In the genomic region with DNA sequence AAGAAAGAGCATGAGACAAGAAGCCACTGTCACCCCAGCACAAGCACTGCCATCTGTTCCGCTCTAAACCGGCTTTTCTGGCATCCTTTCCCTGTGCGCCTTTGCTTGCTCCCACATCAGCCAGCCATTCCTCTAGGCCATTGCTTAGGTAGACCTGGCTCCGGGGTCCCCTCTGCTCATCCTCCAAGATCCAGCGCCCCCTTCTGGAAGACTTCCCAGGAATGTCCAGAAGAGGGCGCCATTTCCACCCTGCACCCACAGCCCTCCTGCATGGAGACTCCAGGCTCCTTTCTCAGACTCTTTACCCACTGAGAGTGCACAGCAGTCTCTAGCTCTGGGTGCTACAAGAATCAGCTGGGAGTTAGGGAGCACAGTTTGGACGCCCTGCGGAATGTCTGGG, we compare ENCODE assay signal across 11 mouse cellular contexts. TPM values are rescaled to one million over a fixed set of nuclear protein-coding genes. Genes with fewer than 3 reads are reported as not detected.
DNase-seq lines count a peak whose midpoint lies in the region; ATAC-seq lines count a peak whose summit lies in the region.
"Had no signal": no experiment of that assay in that cellular context is flagged by ENCODE, and none has a peak within 500 bp of the region (broad histone marks: within the 10 kb centered on the region; RNA-seq: fewer than 3 reads in every experiment).

No protein-coding gene starts in this region.

- no peaks in the 10 kb centered on the region for H3K27me3 ChIP-seq in limb, embryonic 11.5 days (ENCODE audit: control insufficient read depth, insufficient read depth, low read length)
- H3K27me3 ChIP-seq: stomach, embryonic 15.5 days had no signal

- no peak overlapping the region for H3K4me2 ChIP-seq in limb, embryonic 11.5 days (ENCODE audit: low read depth, severe bottlenecking)
- H3K4me2 ChIP-seq: stomach, embryonic 15.5 days had no signal

- intact Hi-C loops in heart, postnatal 10 days (cut with DNase I) = no loop called here

- WGBS in limb, embryonic 11.5 days = 63% methylated on average over 8 of the region's 8 CpGs

- ATAC-seq in common myeloid progenitor, adult 5-6 weeks (replicated peaks; ENCODE audit: low read depth, poor library complexity, severe bottlenecking) = peak; percentile 40
- no peak for ATAC-seq in limb, embryonic 11.5 days (ENCODE audit: insufficient number of reproducible peaks, low FRiP score, low TSS enrichment, low read depth)
- no peak for ATAC-seq in inflammation-experienced regulatory T-cells, adult 6 months

- no peaks in the 10 kb centered on the region for H3K36me3 ChIP-seq in limb, embryonic 11.5 days (ENCODE audit: control insufficient read depth, insufficient read depth, low read length)

- 0 out of 2 replicates have a peak, but pooled peaks cover 3% of the 10 kb centered on the region for H3K4me1 ChIP-seq in limb, embryonic 11.5 days (ENCODE audit: control insufficient read depth, insufficient read depth, low read length)

- no peaks in the 10 kb centered on the region for H3K9me3 ChIP-seq in limb, embryonic 11.5 days (ENCODE audit: control insufficient read depth, low read length)
- H3K9me3 ChIP-seq: stomach, embryonic 15.5 days had no signal

- H3K9ac ChIP-seq in limb, embryonic 11.5 days (ENCODE audit: low read length) = no peak overlapping the region
- H3K9ac ChIP-seq: stomach, embryonic 15.5 days had no signal

- H3K4me3 ChIP-seq in limb, embryonic 11.5 days (ENCODE audit: low read depth, low read length) = no peak overlapping the region
- H3K4me3 ChIP-seq: stomach, embryonic 15.5 days had no signal

- no peak overlapping the region for H3K27ac ChIP-seq in limb, embryonic 11.5 days (replicated peaks; ENCODE audit: low read depth, low read length)
- H3K27ac ChIP-seq: stomach, embryonic 15.5 days had no signal

- peak; percentile 28 to 64 for DNase-seq in heart, postnatal 10 days
- no peak for DNase-seq in heart, adult 18-20 months
- DNase-seq in A20 (ENCODE audit: low read depth, low spot score) = peak; percentile 63
- peak; percentile 53 for DNase-seq in Muller cell, postnatal 12 days (ENCODE audit: inconsistent ontology term)
- peak; percentile 66 for DNase-seq in limb, embryonic 11.5 days (ENCODE audit: low spot score)
- peak; percentile 47 for DNase-seq in right cerebral cortex, postnatal 25 days

RNA-seq across cellular contexts. Expression of a gene that starts 4.3 kb away (rescaled TPM):
- 10 to 100 TPM; 22.0 to 31.4 TPM for total RNA-seq in heart, postnatal 10 days (2021)
- total RNA-seq in heart, adult 18-20 months (2021) = 10 to 100 TPM; 24.7 to 31.4 TPM
- 15.1 and 17.1 TPM in 2 replicates for total RNA-seq in common myeloid progenitor, adult 5-6 weeks (2017)
- polyA plus RNA-seq in limb, embryonic 11.5 days (2014; fragmentation: Nextera tagmentation; extraction: Ambion mirVana) = 15.3 and 16.0 TPM in 2 replicates
- 10 to 100 TPM in 2 of 3 experiments, 1 to 10 TPM in 1; 9.3 to 33.3 (median 11.7) TPM for polyA plus RNA-seq in inflammation-experienced regulatory T-cells, adult 6 months (2017; shearing (Covaris generic))

RNA-seq across cellular contexts. Expression of a gene that starts 19.9 kb away (rescaled TPM):
- 10 to 100 TPM in 1 of 2 experiments, 1 to 10 TPM in 1; 7.8 to 19.8 TPM for total RNA-seq in heart, postnatal 10 days (2021)
- total RNA-seq in heart, adult 18-20 months (2021) = 10 to 100 TPM; 54.7 to 62.7 TPM
- not detected in 2 replicates for total RNA-seq in common myeloid progenitor, adult 5-6 weeks (2017)
- polyA plus RNA-seq in limb, embryonic 11.5 days (2014; fragmentation: Nextera tagmentation; extraction: Ambion mirVana) = 4.9 TPM in 2 replicates
- polyA plus RNA-seq in inflammation-experienced regulatory T-cells, adult 6 months (2017; shearing (Covaris generic)) = not detected

RNA-seq across cellular contexts. Expression of a gene that starts 23.9 kb away (rescaled TPM):
- total RNA-seq in heart, postnatal 10 days (2021) = not detected
- not detected for total RNA-seq in heart, adult 18-20 months (2021)
- total RNA-seq in common myeloid progenitor, adult 5-6 weeks (2017) = not detected in 2 replicates
- not detected in 2 replicates for polyA plus RNA-seq in limb, embryonic 11.5 days (2014; fragmentation: Nextera tagmentation; extraction: Ambion mirVana)
- polyA plus RNA-seq in inflammation-experienced regulatory T-cells, adult 6 months (2017; shearing (Covaris generic)) = not detected
- total RNA-seq: left cerebral cortex, postnatal 10 days had no signal
- polyA plus RNA-seq: embryonic facial prominence, embryonic 14.5 days; stomach, embryonic 15.5 days had no signal

RNA-seq across cellular contexts. Expression of a gene that starts 30.4 kb away (rescaled TPM):
- total RNA-seq in heart, postnatal 10 days (2021) = 10 to 100 TPM in 1 of 2 experiments, 1 to 10 TPM in 1; 9.7 to 10.0 TPM
- 10 to 100 TPM in 1 of 2 experiments, 1 to 10 TPM in 1; 7.8 to 10.7 TPM for total RNA-seq in heart, adult 18-20 months (2021)
- total RNA-seq in common myeloid progenitor, adult 5-6 weeks (2017) = 52.6 and 64.6 TPM in 2 replicates
- polyA plus RNA-seq in limb, embryonic 11.5 days (2014; fragmentation: Nextera tagmentation; extraction: Ambion mirVana) = 68.2 and 71.3 TPM in 2 replicates
- polyA plus RNA-seq in inflammation-experienced regulatory T-cells, adult 6 months (2017; shearing (Covaris generic)) = 10 to 100 TPM; 17.4 to 28.3 (median 22.6) TPM

RNA-seq across cellular contexts. Expression of a gene that starts 31.2 kb away (rescaled TPM):
- 10 to 100 TPM; 22.6 to 29.3 TPM for total RNA-seq in heart, postnatal 10 days (2021)
- 10 to 100 TPM; 24.6 to 25.3 TPM for total RNA-seq in heart, adult 18-20 months (2021)
- total RNA-seq in common myeloid progenitor, adult 5-6 weeks (2017) = 409 and 444 TPM in 2 replicates
- 91.0 and 105 TPM in 2 replicates for polyA plus RNA-seq in limb, embryonic 11.5 days (2014; fragmentation: Nextera tagmentation; extraction: Ambion mirVana)
- polyA plus RNA-seq in inflammation-experienced regulatory T-cells, adult 6 months (2017; shearing (Covaris generic)) = 10 to 100 TPM; 54.3 to 56.7 (median 54.4) TPM

Comparison
In these comparisons a context has a peak if more than half of its experiments do, and no peak if none do; other contexts are left out.
1. DNase-seq: peak in heart, postnatal 10 days (2 of 2), A20 (single experiment), Muller cell, postnatal 12 days (single experiment), limb, embryonic 11.5 days (single experiment) and right cerebral cortex, postnatal 25 days (single experiment); none in heart, adult 18-20 months (0 of 2).